Mouse (Mus musculus) midbrain, embryonic 12.5 days (tissue): ENCODE data around the gene Ranbp1. TPM values are rescaled to one million over a fixed set of nuclear protein-coding genes. Genes with fewer than 3 reads are reported as not detected.

Source experiments
- ATAC-seq: fragments of 200-750 bp; cut with Nextera tagmentation; 2 replicates; pipeline ENCODE4 v1.8.0; 2017; ENCODE audit warnings: low read depth, moderate TSS enrichment, moderate library complexity; ENCODE audit not compliant: low FRiP score
- H3K27ac ChIP-seq: fragments of 300-500 bp; sonication (generic); replicated peaks from 2 replicates; pipeline ENCODE4 v1.5.1; 2016; ENCODE audit warnings: mild to moderate bottlenecking
- H3K27me3 ChIP-seq: fragments of 300-500 bp; sonication (generic); 2 replicates; pipeline ENCODE4 v1.6.1; 2016; ENCODE audit warnings: mild to moderate bottlenecking
- H3K36me3 ChIP-seq: fragments of 300-500 bp; sonication (generic); 2 replicates; pipeline ENCODE4 v1.6.1; 2016
- H3K4me1 ChIP-seq: fragments of 300-500 bp; sonication (generic); 2 replicates; pipeline ENCODE4 v1.6.1; 2016
- H3K4me2 ChIP-seq: fragments of 300-500 bp; sonication (generic); replicated peaks from 2 replicates; pipeline ENCODE4 v1.6.1; 2016; ENCODE audit warnings: mild to moderate bottlenecking, moderate library complexity
- H3K4me3 ChIP-seq: fragments of 300-500 bp; sonication (generic); 2 replicates; pipeline ENCODE4 v1.5.1; 2016; ENCODE audit warnings: mild to moderate bottlenecking
- H3K9ac ChIP-seq: fragments of 300-500 bp; sonication (generic); replicated peaks from 2 replicates; pipeline ENCODE4 v1.6.1; 2016; ENCODE audit warnings: mild to moderate bottlenecking, moderate library complexity
- H3K9me3 ChIP-seq: fragments of 300-500 bp; sonication (generic); 2 replicates; pipeline ENCODE4 v1.6.1; 2016; ENCODE audit warnings: mild to moderate bottlenecking
- WGBS: fragments of 180-500 bp; shearing (Covaris S2); methylation state at CpG from one replicate; pipeline ENCODE4 v1.1.7; 2016; 5-methylcytosine and 5-hydroxymethylcytosine counted together
- polyA plus RNA-seq: library from polyadenylated mRNA; unstranded; fragments of >200 nt; fragmentation: Nextera tagmentation; extraction: Ambion mirVana; gene quantifications from 2 replicates; pipeline ENCODE4 v1.2.1, GENCODE M21; 2016

The Ranbp1 gene
- polyA plus RNA-seq, 1 experiment from 2014 or later = 888 TPM

GRCm38 (mm10) chr16:18250828-18251790 lies 2.6 kb upstream of the Ranbp1 start:
- peak overlapping the region; percentile 93 for H3K4me2 ChIP-seq
- peak overlapping the region; percentile 92; the same call in 1 of the 2 replicates for H3K9ac ChIP-seq
- H3K27ac ChIP-seq = peak overlapping the region; percentile 8
- H3K4me1 ChIP-seq = peaks cover 40% of the 10 kb centered on the region
- H3K36me3 ChIP-seq = peaks cover 64% of the 10 kb centered on the region
- WGBS = 68% methylated on average over 10 of the region's 10 CpGs
- ATAC-seq = no peak
- no peaks in the 10 kb centered on the region for H3K27me3 ChIP-seq
- H3K9me3 ChIP-seq = no peaks in the 10 kb centered on the region
- peak overlapping the region; percentile 96; the same call in 1 of the 2 replicates for H3K4me3 ChIP-seq

- H3K9ac ChIP-seq = peak overlapping the region; percentile 92
- peaks cover 42% of the 10 kb centered on the region for H3K4me1 ChIP-seq
- no peaks in the 10 kb centered on the region for H3K9me3 ChIP-seq
- peak overlapping the region; percentile 92; the same call in 1 of the 2 replicates for H3K27ac ChIP-seq
- peak overlapping the region; percentile 96 for H3K4me3 ChIP-seq
- H3K27me3 ChIP-seq = no peaks in the 10 kb centered on the region
- H3K36me3 ChIP-seq = peaks cover 65% of the 10 kb centered on the region
- ATAC-seq = no peak
- 53% methylated on average over 4 of the region's 4 CpGs for WGBS
- peak overlapping the region; percentile 93 for H3K4me2 ChIP-seq
Measured at GRCm38 (mm10) chr16:18250231-18250630, 1.7 kb upstream of the Ranbp1 start.

DNA sequence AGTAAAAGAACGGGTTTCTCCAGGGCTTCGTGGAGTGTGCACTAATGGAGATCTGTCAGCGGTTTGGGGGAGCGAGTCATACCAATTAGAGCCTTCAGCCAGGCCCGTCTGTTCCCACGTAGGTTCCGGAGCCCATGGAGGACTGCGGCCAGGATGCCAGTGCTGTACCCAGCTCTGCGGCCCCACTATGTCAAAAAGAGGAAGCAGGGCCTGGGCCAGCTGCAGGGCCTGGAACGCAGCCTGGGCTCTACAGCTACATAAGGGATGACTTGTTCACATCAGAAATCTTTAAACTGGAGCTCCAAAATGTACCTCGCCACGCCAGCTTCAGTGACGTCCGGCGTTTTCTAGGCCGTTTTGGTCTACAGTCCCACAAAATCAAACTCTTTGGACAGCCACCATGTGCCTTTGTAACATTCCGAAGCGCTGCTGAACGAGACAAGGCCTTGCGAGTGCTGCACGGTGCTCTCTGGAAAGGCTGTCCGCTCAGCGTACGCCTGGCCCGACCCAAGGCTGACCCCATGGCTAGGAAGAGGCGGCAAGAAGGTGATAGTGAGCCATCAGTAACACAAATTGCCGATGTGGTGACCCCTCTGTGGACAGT lies 934 bp upstream of the Ranbp1 start:
- Histone ChIP-seq H3K9me3 (no peaks in the 10 kb centered on the region), H3K9ac (peak overlapping the region; percentile 92), H3K4me1 (peaks cover 42% of the 10 kb centered on the region), H3K4me2 (peak overlapping the region; percentile 93), H3K27me3 (no peaks in the 10 kb centered on the region), H3K36me3 (peaks cover 65% of the 10 kb centered on the region), H3K27ac (peak overlapping the region; percentile 92), H3K4me3 (peak overlapping the region; percentile 96)
- 7% methylated on average over 27 of the region's 27 CpGs for WGBS
- ATAC-seq = peak; percentile 14; the same call in 1 of the 2 replicates

GRCm38 (mm10) chr16:18247521-18248399 lies 772 bp downstream of the Ranbp1 start:
- H3K27ac ChIP-seq = peak overlapping the region; percentile 92
- peak overlapping the region; percentile 92 for H3K9ac ChIP-seq
- H3K36me3 ChIP-seq = peaks cover 65% of the 10 kb centered on the region
- peak overlapping the region; percentile 96 for H3K4me3 ChIP-seq
- H3K4me1 ChIP-seq = peaks cover 42% of the 10 kb centered on the region
- no peaks in the 10 kb centered on the region for H3K9me3 ChIP-seq
- ATAC-seq = peak; percentile 1; the same call in 1 of the 2 replicates
- H3K4me2 ChIP-seq = peak overlapping the region; percentile 93
- WGBS = 1% methylated on average over 33 of the region's 33 CpGs
- no peaks in the 10 kb centered on the region for H3K27me3 ChIP-seq

GRCm38 (mm10) chr16:18241581-18241980 lies 7.0 kb downstream of the Ranbp1 start:
- Histone ChIP-seq H3K9me3 (no peaks in the 10 kb centered on the region), H3K36me3 (peaks cover 87% of the 10 kb centered on the region), H3K27ac (no peak overlapping the region), H3K9ac (no peak overlapping the region), H3K4me2 (no peak overlapping the region), H3K4me3 (no peak overlapping the region), H3K27me3 (no peaks in the 10 kb centered on the region), H3K4me1 (peaks cover 6% of the 10 kb centered on the region)
- 92% methylated on average over 10 of the region's 10 CpGs for WGBS
- no peak for ATAC-seq

GRCm38 (mm10) chr16:18236676-18237501 lies 11.6 kb downstream of the Ranbp1 start:
- 83% methylated on average over 7 of the region's 7 CpGs for WGBS
- H3K27ac ChIP-seq = no peak overlapping the region
- H3K36me3 ChIP-seq = peaks cover 40% of the 10 kb centered on the region
- peak overlapping the region; percentile 68 for H3K4me2 ChIP-seq
- ATAC-seq = no peak
- no peaks in the 10 kb centered on the region for H3K27me3 ChIP-seq
- H3K9ac ChIP-seq = no peak overlapping the region
- H3K4me1 ChIP-seq = peaks cover 29% of the 10 kb centered on the region
- no peaks in the 10 kb centered on the region for H3K9me3 ChIP-seq
- no peak overlapping the region for H3K4me3 ChIP-seq

DNA sequence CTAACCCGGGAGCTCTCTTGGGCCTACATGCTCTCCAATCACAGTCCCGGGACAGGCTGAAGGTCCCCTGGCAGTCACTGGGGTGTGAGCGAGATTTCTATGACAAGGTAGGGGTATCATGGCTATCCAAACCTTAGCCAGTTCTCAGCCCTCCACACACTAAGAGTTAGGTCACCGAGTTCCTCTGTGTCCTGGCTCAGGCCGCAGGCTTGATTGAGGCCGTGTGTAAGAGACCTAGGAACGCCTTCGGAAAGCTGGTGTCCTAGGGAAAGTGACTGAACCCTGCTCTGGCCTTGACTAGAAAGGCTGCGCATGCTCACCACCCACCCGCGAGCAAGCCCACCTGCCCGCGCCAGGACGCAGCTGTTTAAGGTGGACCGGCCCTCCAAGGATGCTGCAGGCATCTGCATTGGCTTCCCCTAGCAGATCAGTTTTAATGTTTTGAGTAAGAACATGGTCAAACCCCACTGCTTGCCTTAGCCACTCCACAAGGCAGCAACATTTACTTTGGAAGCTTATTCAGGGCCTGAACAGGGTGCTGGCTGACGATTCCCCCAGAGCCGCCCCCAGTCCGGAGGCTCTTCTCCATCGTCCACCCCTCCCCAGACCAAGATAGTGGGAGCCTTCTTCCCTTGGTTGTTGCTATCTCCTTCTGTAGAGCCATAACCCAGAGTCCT lies 13.0 kb downstream of the Ranbp1 start:
- peaks cover 26% of the 10 kb centered on the region for H3K36me3 ChIP-seq
- peak overlapping the region; percentile 89 for H3K9ac ChIP-seq
- peak overlapping the region; percentile 68 for H3K4me2 ChIP-seq
- ATAC-seq = peak; percentile 67
- H3K4me1 ChIP-seq = peaks cover 29% of the 10 kb centered on the region
- no peaks in the 10 kb centered on the region for H3K9me3 ChIP-seq
- WGBS = 5% methylated on average over 19 of the region's 19 CpGs
- H3K4me3 ChIP-seq = peak overlapping the region; percentile 79
- H3K27me3 ChIP-seq = no peaks in the 10 kb centered on the region
- H3K27ac ChIP-seq = peak overlapping the region; percentile 91

- Histone ChIP-seq H3K4me1 (peaks cover 31% of the 10 kb centered on the region), H3K36me3 (peaks cover 19% of the 10 kb centered on the region), H3K4me3 (peak within 1 kb of the TSS; percentile 79), H3K9ac (peak within 1 kb of the TSS; percentile 89), H3K27me3 (no peaks in the 10 kb centered on the region), H3K4me2 (peak within 1 kb of the TSS; percentile 68), H3K27ac (peak within 1 kb of the TSS; percentile 91), H3K9me3 (no peaks in the 10 kb centered on the region)
- ATAC-seq = peak; percentile 76
- under 1% methylated on average over 54 of the region's 79 CpGs for WGBS
Measured at GRCm38 (mm10) chr16:18234671-18235388, 13.7 kb downstream of the Ranbp1 start, which contains the start of gene Zdhhc8. TSS of gene Zdhhc8 (minus strand) at chr16:18235136.

GRCm38 (mm10) chr16:18233919-18234670 lies 14.4 kb downstream of the Ranbp1 start:
- Histone ChIP-seq H3K9ac (peak overlapping the region; percentile 89), H3K36me3 (peaks cover 14% of the 10 kb centered on the region), H3K4me3 (peak overlapping the region; percentile 79), H3K27ac (peak overlapping the region; percentile 91; the same call in 1 of the 2 replicates), H3K4me2 (peak overlapping the region; percentile 68), H3K27me3 (no peaks in the 10 kb centered on the region), H3K4me1 (peaks cover 35% of the 10 kb centered on the region), H3K9me3 (no peaks in the 10 kb centered on the region)
- peak; percentile 21; the same call in 1 of the 2 replicates for ATAC-seq
- 20% methylated on average over 13 of the region's 13 CpGs for WGBS
